Mouse (Mus musculus): Measurements from ENCODE around the gene Fam168a.

Gene Fam168a

DNA sequence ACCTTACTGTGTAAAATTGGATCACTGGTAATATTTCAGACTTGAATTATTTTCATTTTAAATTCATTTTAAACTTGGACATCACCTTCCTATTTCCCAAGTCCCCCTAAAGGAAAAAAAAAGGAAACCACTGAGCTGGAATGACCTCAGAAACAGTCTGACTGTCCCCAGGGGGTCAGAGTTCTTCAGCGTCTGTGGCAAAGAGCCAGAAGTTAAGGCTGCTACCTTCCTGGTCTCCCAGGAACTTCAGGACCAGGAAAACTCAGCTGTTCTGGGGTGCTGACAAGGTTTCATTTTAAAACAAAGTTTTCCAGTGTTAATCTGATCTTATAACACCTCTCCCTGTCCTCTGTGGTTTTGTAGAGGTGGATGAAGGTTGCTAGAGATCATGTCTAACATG lies 131.3 kb downstream of the Fam168a start:
- no peak for DNase-seq (ENCODE audit: inconsistent age in 2 of 2, low spot score in 1 of 2)

DNA sequence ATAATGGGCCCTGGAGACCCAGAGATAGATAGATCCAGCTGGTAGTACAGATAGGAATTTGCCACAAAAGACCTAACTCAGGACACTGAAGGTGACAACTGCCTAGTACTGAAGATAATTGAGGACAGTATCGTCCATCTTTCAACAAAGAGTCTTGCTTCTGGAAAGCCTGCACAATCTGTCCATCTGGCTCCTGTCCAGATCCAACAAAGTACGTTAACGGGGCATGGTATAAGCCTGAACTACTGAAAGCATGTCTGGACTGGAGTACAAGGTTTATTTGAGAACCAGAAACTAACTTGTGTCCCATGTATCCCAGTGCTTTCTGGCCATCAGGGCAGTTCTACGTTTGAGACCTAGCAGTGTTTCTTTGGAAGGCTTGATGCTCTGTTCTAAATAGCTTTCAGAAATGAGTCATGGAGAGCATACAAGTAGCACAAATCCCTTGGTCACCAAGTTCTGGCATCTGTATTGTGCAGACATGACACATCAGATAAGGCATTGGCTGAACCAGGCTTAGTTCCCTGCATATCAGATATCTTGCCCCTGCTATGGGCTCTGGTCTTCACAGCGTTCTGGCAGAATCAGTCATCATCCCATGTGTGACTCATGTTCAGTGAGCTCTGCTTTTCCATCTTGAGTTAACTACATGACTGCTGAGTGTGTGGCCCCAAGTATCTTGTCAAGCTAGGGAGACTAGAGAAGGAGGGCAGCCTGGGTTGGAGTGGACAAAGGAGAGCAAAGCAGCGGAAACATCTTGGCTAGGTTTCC lies 133.4 kb downstream of the Fam168a start:
- DNase-seq (ENCODE audit: inconsistent age in 2 of 2, low spot score in 1 of 2), result peak; percentile 47 to 54

DNA sequence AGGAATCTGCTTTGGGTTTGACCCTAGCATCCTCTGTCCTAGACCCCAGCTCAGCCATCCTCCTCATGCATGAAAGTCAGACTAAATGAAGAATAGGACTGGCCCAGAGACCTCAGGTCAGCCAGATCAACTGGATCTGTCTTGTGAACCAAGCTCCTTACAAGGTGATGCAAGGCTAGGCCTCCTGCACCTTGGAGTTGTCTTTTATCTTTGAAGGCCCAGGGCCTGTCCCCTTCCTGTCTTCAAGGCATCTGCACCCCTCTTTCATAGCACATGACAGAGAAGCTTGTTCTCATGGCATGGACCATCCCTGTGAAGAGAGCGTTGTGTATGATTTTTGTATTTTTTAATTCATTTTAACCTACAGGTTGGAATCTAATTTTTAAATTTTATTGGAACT lies 134.5 kb downstream of the Fam168a start:
- no peak for DNase-seq (ENCODE audit: inconsistent age in 2 of 2, low spot score in 1 of 2)

DNA sequence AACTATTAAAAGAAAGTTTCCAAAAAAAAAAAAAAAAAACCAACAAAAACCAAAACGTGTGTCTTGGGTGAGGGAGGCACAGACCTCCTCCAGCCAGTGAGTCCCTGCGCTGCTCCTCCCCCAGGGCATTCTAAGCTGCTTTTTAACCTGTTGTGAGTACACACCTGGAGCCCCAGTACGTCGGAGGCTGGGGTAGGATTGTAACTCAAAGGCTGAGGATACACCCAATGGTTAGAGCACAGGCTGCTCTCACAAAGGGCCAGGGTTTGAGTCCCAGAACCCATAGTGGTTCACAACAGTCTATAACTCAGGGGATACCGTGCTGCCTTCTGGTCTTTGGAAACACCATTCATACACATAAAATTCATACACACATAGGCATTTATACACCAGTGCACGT lies 135.2 kb downstream of the Fam168a start:
- no peak for DNase-seq (ENCODE audit: inconsistent age in 2 of 2, low spot score in 1 of 2)

DNA sequence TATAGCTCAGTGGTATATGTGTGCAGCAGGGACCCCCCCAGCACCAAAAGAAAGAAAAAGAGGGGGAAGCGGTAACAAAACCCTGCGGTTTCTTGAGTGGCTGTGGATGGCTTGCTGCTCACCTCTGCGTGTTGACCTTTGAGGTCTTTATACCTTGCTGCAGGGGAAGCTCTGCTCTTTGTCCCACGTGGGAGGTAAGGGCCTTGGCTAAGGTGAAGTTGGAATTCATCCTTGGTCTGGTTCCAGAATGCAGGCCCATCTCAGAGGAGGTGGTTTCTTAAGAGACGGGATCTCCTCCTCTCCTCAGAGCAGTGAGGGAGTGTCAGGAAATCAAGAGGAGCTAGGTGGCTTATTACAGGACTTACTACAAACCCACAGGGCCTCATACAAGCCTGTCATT lies 135.7 kb downstream of the Fam168a start:
- DNase-seq (ENCODE audit: inconsistent age in 2 of 2, low spot score in 1 of 2), result peak in 1 of 2 experiments; percentile 24

DNA sequence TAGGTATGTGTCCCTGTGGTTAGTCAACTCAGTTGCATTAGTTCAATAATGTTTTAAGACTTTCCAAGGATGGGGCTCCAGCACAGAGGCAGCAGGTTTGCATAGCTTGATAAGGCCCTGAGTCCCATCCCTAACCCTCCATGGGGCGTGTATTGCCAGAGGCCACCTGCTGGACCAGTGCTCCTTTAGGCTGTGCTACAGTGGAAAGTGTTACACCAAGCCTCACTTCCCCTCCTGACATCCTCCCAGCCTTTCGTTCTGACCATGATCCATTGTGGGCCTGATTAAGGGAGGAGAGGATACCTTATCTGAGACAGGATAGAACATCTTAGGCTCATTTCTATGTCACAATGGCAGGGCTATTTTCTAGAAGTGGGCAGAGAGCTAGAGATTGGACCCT lies 137.4 kb downstream of the Fam168a start:
- no peak for DNase-seq (ENCODE audit: inconsistent age in 2 of 2, low spot score in 1 of 2)

DNA sequence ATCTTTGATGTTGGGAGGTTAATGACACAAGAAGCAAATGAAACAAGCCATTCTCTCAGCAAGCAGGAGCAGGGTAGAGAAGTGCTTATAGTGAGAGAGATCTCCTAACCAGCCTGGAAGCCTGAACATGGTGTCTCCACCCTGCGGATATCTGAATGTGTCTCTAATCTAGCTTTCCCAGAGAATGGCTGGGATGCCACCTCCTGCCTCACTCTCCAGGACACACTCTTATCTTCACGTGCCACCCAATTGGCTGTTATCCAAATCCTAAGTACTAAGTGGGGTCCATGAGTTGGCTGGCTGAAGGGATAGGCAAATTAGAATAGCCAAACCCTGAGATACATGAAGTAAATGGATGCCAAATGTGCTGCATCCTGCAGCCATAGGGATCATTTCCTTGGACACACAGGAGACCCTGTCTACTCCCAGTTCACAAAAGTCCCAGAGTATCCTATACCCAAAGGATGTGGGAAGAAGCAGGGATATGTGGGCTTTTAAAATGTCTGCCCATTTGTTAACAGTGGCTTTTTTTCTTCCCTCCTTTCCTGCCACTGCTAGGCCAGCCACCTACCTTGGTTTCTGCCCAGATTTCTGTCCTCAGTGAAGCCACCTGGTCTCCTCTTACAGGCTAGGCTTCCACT lies 138.1 kb downstream of the Fam168a start:
- DNase-seq (ENCODE audit: inconsistent age in 2 of 2, low spot score in 1 of 2), result peak in 1 of 2 experiments; percentile 3

DNA sequence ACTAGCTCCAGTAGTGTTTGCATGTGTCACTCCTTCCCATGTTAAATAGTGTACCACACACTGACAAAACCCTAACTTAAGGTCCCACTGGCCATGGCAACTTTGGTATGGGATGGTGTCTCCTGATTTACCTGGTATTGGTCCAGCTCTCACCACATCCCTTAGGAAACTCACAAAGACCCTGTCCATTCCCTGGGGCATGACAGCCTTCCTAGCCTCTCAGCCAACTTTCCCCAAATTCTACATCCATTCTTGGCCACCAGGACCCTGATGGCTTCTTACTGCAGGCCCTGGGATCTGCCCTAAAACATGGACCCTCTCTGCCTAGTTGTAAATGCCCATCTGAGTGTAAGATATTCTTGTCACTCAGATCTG lies 138.6 kb downstream of the Fam168a start:
- DNase-seq (ENCODE audit: inconsistent age in 2 of 2, low spot score in 1 of 2), result no peak

DNA sequence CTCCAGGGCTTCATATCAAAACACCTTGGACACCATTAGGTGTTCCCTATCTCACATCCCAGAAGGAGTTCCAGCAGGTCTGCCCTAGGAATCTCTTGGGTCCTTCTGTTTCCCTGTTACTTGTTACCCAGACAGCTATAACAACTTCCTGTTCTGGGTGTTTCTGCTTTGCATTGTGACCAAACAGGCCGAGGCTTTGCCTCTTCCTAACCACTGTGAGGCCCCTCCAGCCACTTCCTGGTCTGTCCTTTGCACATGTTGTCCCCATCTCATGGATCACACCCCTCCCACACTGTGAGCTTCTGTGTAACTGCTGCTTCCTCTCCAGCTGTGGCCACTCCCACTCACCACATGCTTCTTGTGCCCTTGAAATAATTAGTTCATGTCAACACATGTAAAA lies 139.0 kb downstream of the Fam168a start:
- DNase-seq (ENCODE audit: inconsistent age in 2 of 2, low spot score in 1 of 2), result peak; percentile 46 to 52

DNA sequence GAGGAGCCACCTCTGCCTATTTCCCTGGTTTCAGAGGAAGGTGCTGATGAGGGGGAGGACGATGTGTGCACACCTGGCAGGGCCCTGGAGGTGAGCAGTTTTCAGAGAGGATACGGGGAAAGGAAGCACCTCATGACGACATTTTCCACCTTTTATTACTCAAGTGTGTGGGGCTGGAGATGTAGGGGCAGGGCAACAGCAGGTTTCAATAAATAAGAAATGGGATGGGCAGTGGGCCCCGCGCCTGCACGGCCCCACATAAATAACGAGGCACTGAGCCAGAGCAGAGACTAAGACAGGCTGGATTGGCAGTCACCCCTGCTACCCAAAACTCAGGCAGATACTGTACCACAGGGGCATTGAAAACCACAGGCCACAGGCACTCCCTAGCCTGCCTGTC lies 139.6 kb downstream of the Fam168a start:
- DNase-seq (ENCODE audit: inconsistent age in 2 of 2, low spot score in 1 of 2), result peak; percentile 4 to 25

DNA sequence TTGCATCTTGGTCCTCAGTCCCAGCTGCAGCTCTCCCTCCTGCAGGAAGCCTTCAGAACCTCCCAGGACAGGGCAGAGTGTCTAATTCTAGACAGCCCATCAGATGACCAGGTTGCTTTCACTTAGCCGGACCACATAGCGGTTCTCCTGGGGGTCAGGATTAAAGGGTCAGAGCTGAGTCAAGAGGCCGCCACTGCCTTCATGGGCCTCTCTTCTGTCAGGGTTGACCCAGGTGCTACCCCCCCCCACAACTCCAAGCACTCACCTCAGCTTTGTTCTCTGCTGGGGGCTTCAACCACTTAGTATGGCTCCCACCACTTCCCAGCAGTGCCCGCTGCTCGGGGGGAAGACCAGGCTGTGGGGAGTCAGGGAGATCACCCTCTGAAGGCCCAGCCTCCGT lies 140.7 kb downstream of the Fam168a start:
- peak; percentile 3 to 20 for DNase-seq (ENCODE audit: inconsistent age in 2 of 2, low spot score in 1 of 2)

DNA sequence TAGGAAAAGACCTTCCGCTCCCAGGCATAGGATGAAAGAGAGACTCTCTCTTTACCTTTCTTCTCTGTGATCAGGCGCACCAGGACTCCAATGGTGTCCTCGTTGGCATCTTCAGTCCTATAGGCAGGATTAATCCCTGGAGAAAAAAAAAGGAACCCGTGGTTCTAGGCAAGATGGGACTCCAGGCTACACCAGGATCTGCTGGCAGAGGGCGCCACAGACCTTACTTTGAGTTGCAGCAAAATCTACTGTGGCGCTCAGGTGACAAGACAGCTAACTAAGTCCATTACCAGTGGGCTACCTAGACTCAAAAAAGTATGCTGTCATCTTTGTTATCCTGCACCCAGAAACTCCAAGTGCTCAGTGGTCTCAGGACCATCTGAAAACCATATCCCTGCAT lies 142.3 kb downstream of the Fam168a start:
- peak; percentile 71 to 91 for DNase-seq (ENCODE audit: inconsistent age in 2 of 2, low spot score in 1 of 2)

DNA sequence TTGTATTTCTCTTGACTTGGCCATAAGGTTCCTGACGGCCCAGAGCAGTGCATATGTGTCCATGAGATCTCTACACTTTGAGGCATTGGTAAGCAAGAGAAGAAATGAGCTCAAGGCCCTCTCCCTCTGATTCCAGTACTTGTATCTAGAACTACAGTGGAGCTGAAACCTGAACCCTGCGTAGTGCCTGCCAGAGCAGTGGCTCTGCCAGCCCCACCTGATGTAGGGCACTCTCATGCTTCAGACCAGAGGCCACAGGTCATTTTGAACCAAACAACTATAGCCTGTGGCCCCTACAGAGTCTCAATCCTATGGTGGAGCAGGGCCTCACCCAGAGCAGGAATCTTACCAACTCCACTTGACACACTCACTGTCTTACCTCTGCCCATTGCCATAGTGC lies 143.1 kb downstream of the Fam168a start:
- DNase-seq (ENCODE audit: inconsistent age in 2 of 2, low spot score in 1 of 2), result no peak

DNA sequence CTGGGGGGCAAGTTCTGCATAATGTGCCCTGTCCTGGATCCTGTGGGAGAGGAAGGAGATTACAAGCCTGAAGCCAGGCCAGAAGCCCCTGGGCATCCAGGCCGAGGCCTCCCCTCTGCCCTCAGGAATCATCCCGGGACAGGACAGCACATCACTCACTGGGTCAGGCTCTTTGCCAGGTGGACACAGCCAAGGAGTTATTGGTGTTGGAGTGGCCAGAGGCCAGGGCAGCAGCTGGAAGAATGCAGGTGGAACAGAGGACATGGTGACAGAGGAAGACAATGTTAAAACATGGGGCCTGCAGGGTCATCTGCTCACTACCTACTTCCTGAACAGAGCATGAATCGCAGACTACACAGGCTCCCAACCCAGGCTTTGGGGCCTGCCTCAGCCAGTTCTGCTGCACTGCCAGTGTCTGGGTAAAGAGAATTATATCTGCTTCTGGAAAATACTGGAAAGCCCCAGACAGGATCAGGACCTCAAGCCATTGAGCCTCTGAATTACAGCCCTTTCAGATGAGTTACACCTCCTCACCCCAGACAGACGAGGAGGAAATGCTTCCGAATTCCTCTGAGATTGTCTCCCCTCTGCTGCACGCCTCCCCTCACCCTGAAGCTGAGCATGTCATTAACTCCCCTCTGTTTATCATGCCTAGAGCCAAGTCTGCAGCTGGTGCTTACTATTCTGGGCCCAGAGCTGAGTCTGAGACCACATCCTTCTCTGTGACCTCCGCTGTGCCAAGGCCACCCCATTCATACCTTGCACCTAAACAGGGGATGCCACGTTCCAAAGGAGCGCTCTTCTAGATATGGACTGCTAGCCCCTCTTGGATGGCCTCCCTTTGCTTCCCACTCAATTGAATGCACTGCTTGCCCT lies 145.3 kb downstream of the Fam168a start:
- DNase-seq (ENCODE audit: inconsistent age in 2 of 2, low spot score in 1 of 2), result no peak

DNA sequence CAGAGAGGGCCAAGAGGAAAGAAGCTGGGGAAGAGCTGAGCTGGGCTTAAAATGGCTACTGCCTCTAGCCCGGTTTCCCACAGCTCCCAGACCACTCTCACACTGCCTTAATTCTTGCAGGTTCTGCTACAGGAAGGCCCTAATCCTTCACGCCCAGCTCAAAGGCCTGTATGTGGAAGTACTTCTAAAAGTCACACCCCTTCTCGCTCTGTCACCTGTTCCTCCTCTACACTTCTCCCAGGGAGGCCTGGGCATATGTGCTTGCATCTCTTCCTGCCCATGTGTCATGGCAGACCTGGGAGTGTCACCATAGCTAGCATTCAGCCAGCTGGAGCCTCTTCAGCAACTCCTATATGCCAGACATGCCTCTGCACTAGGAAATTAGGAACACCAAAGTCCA lies 147.0 kb downstream of the Fam168a start:
- no peak for DNase-seq (ENCODE audit: inconsistent age in 2 of 2, low spot score in 1 of 2)

DNA sequence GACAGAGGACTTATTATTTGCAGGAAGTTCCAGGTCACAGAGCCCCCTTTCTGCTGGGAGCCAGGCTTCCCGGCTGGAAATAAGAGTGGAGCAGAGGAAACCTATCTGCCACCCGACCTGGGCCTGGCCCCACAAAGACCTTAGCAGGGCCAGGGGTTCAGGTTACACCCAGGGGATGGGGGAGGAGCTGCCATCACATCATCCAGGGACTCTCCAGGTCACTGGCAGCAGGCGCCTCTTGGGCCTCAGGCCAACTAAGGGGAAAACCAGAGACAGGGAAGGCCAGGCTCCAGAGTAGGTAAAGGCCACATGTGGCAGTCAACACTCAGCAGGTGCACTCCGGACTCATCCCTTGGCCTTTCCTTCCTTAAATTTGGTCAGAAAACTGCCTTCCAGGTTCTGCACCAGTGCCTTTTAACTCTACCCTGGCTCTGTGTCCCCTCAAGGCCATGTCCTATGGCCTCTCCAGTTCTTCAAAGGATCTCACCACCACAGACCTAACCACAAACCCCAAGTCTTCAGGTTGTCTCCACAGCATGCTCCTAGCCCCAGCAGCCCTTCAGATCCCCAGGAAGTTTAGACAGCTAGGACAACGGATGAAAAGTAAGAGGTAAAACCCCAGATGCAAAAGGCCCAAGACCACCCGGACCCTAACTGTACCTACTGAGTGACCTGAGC lies 147.8 kb downstream of the Fam168a start:
- no peak for DNase-seq (ENCODE audit: inconsistent age in 2 of 2, low spot score in 1 of 2)

DNA sequence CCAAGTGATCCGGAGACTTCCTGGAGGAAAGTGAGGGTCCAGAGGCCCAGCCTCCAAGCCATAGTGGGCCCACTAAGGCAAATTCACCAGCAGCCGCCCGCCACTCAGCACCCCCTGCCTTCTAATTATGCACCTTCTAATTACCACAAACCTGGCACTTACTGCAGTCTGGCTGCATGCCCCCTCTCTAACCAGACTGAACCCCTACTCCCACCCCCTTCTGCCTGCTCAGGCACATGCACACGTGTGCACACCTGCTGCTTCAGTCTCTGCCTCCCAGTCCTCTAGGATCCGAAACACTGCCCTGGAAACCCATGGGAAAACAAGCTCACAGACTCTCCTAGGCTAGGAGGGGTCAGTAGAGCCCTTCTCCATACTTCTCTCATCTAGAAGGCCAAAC lies 148.4 kb downstream of the Fam168a start:
- DNase-seq (ENCODE audit: inconsistent age in 2 of 2, low spot score in 1 of 2), result no peak

DNA sequence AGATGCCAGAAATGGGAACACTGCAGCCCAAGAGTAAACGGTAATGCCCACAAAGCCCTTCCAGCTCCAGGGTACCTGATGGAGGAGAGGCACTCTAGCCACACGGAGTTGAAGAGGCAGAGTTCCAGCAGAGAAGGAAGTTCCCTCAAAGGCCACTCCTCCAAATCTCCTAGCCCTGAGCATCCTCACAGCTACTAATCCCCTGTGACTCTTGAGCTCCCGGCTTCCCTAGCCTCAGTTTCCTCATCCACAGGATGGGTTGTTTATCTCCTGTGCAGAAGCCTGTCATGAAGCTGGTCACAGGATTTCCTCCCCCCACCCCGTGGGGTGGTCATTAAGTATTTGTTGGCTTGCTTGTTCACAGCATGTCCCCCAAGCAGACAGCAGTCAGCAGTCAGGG lies 148.9 kb downstream of the Fam168a start:
- no peak for DNase-seq (ENCODE audit: inconsistent age in 2 of 2, low spot score in 1 of 2)

DNA sequence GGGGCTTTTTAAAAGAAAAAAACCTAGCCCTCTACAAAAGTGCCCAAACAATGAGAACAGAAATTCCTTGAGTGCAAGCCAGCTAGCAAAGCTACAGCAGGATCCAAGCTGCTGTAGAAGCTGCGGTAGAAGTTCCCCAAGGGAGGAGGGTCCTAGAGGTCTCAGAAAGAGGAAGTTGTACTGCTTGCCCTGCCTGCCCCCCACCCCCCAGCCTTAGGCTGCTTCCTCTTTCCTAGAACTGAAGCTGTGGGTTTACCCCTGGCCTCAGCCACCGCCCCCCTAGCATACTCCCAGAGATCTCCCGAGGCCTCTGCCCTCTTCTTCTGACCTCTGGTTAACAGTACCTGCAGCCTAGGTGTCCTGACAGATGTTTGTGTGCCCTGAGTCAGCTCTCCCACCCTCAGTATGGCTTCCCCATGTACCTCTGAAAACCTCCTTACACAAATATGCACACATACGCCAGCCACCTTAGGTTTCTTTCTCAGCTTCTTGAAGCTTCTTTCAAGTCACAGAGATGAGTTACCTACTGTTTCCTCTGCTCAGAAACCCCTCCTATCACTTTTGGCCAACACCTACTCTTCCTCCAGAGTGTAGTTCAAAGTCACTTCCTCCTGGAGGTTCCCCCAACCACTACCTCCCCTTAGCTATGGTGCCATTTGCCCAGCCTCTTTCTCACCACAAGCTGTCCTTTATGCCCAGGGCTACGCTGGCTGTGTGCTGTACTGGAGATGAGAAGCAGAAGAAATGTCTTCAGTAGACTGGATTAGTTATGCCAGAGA lies 149.5 kb downstream of the Fam168a start:
- peak in 1 of 2 experiments; percentile 52 for DNase-seq (ENCODE audit: inconsistent age in 2 of 2, low spot score in 1 of 2)

DNA sequence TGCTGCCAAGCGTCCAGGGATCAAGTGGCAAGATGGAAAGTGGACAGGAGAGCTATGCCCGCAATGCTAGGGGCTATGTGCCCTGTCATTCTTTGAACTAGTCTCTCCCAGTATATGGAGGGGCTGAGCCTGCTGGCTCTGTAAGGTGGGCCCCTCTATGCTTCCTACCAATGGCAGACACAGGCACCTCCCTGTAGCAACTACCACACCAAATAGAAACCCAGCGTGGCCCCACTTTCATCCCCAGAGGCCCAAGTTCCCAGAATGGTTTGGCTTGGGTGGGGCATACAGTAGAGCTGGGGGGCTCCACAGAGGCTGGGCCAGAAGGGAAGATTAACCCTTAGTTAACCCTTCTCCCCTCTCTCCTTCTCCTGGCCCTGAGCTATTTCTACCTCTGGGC lies 154.0 kb downstream of the Fam168a start:
- DNase-seq (ENCODE audit: inconsistent age in 2 of 2, low spot score in 1 of 2), result no peak

DNA sequence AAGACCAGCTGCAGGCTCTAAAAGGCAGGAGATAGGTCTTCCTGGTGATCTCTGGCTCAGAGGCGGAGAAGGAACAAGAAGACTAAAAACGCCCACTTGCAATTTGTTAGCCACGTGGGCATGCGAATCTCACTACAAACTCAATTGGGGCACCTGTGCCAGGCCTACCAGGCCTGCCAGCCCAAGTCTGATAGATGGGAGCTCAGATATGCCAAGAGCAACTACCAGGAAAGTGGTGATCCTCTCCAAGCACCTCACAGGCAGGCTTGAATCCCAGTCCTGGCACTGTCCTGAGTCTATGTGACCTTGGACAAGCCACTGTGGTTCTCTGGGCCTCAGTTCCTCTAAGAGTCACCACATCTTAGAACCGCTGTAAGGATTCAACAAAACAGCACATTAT lies 154.8 kb downstream of the Fam168a start:
- DNase-seq (ENCODE audit: inconsistent age in 2 of 2, low spot score in 1 of 2), result no peak
